Mouse (Mus musculus) myocyte (in vitro differentiated cells): ENCODE results near the gene I0C0044D17Rik.

Experiments used
- CEBPB ChIP-seq: IDR thresholded peaks from 2 replicates; pipeline ENCODE4 v1.6.1; 2011; ENCODE audit warnings: mild to moderate bottlenecking, moderate library complexity; ENCODE audit not compliant: poor library complexity, insufficient read depth, severe bottlenecking
- E2F4 ChIP-seq: IDR thresholded peaks from one replicate; pipeline ENCODE4 v1.6.1; 2011; ENCODE audit warnings: mild to moderate bottlenecking, control low read depth, moderate library complexity; ENCODE audit not compliant: insufficient read depth
- MAX ChIP-seq: IDR thresholded peaks from one replicate; pipeline ENCODE4 v1.6.1; 2011; ENCODE audit warnings: low read depth, mild to moderate bottlenecking, control low read depth
- MYOD1 ChIP-seq, 3 experiments: IDR thresholded peaks; one replicate each; pipeline ENCODE4 v1.6.1; 2011; ENCODE audit warnings: control low read depth in 2 of 3, low read depth in 2 of 3, mild to moderate bottlenecking in 2 of 3, moderate library complexity in 1 of 3; ENCODE audit not compliant: insufficient read length in 2 of 3, control insufficient read depth in 1 of 3
- POLR2A ChIP-seq: IDR thresholded peaks from one replicate; pipeline ENCODE4 v1.6.1; 2011; ENCODE audit warnings: low read depth, mild to moderate bottlenecking, control low read depth, moderate library complexity; ENCODE audit not compliant: insufficient read length
- POLR2AphosphoS2 ChIP-seq: IDR thresholded peaks from one replicate; pipeline ENCODE4 v1.6.1; 2011; ENCODE audit warnings: low read depth, control low read depth; ENCODE audit not compliant: insufficient read length
- TCF12 ChIP-seq: IDR thresholded peaks from one replicate; pipeline ENCODE4 v1.6.1; 2011; ENCODE audit warnings: mild to moderate bottlenecking, control low read depth; ENCODE audit not compliant: poor library complexity, insufficient read depth, severe bottlenecking
- TCF3 ChIP-seq: IDR thresholded peaks from one replicate; pipeline ENCODE4 v1.6.1; 2011; ENCODE audit warnings: low read depth, control low read depth; ENCODE audit not compliant: insufficient read length
- USF1 ChIP-seq: IDR thresholded peaks from one replicate; pipeline ENCODE4 v1.6.1; 2011; ENCODE audit warnings: low read depth, mild to moderate bottlenecking, control low read depth, moderate library complexity

DNA sequence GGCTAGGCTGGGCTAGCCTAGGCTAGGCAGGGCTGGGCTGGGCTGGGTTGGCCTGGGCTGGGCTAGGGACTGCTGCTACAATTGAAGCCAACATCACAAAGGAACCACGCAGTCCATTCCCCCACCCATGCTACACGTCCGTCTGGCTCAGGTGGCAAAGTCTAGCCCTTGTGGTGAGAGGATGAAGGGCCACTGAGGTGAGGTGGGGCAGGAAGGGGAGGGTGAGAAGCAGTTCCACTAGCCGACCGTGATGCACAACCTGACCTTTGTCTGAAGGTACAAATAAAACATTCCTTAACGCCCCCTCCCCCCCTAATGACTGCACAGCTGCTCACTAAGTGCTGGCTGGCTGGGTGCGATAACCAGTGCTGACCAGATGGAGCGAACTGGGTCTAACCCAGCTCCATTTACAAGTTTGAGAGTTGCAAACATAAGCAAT, 22.1 kb upstream of the I0C0044D17Rik start:
- no peak for TF ChIP-seq POLR2A
- no peak for TF ChIP-seq USF1
- TF ChIP-seq CEBPB, result no peak
- no peak for TF ChIP-seq POLR2AphosphoS2
- TF ChIP-seq MAX, result no peak
- no peak for TF ChIP-seq E2F4
- TF ChIP-seq MYOD1 (IDR thresholded peaks at IDR 0.05; ENCODE audit: control insufficient read depth in 1 of 3, insufficient read length in 2 of 3, low read depth in 2 of 3), result no peak
- TF ChIP-seq TCF3, result no peak
- no peak for TF ChIP-seq TCF12
